Mouse (Mus musculus) frontal cortex, postnatal 25 days (tissue): ENCODE data around the gene S100a6.

ENCODE experiments used
- DNase-seq, 2 experiments: peaks; one replicate each; pipeline ENCODE4 v3.0.0; 2022; ENCODE audit warnings: low spot score in 2 of 2

The S100a6 gene

GRCm38 (mm10) chr3:90600458-90601195 is 12.1 kb upstream of the S100a6 start:
- DNase-seq, result no peak

- no peak for DNase-seq
Measured at GRCm38 (mm10) chr3:90601486-90602110, 11.1 kb upstream of the S100a6 start, which contains the start of gene Gm42674. Gm42674 (plus strand) TSS chr3:90601904.

GRCm38 (mm10) chr3:90603623-90604022 is 9.1 kb upstream of the S100a6 start, which contains the start of gene S100a4:
S100a4 (plus strand) TSS chr3:90603771.
- no peak for DNase-seq

- peak in 1 of 2 experiments; percentile 48 for DNase-seq
Measured at GRCm38 (mm10) chr3:90604416-90604815, 8.3 kb upstream of the S100a6 start.

DNA sequence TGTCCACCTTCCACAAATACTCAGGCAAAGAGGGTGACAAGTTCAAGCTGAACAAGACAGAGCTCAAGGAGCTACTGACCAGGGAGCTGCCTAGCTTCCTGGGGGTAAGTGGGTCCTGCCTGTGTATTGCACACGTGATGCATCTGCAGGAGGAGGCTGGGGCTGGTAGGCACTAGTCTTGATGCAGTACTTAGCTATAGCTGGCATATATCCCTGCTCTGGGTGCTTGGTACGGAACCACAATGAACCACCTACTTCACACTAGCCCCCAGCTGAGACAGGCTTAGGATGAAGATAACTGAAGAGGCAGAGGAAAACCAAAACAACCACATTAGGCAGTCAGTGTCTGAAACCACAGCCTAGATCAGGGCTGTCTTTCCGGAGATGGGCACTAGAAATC is 7.6 kb upstream of the S100a6 start:
- DNase-seq, result no peak

DNA sequence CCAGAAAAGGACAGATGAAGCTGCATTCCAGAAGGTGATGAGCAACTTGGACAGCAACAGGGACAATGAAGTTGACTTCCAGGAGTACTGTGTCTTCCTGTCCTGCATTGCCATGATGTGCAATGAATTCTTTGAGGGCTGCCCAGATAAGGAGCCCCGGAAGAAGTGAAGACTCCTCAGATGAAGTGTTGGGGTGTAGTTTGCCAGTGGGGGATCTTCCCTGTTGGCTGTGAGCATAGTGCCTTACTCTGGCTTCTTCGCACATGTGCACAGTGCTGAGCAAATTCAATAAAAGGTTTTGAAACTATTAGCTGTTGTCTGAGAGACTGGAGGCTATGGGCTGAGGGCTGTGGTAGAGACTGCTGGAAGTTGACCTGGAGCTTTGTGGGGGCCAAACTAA is 6.9 kb upstream of the S100a6 start:
- no peak for DNase-seq

- DNase-seq, result no peak
Measured at GRCm38 (mm10) chr3:90606185-90606584, 6.5 kb upstream of the S100a6 start.

DNA sequence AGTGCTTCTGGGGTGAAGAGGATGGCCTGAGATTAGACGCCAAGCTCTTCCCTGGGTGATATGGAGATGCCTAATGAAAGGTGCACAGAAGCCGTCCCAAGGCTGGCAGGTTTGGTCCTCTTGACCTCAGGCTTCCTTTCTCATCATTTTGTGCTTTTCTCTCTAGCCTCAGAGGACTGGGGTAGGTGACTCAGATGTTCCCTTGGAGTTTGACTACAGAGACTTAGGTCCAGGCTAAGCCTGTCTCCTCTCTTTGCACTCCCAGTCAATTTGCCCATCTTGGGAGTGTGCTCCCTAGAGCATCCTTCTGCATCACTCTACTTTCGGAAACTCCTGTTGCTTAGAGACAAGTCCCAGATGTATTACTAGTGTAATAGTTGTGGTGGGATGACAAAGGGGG is 5.3 kb upstream of the S100a6 start:
- no peak for DNase-seq

- DNase-seq, result no peak
Measured at GRCm38 (mm10) chr3:90608223-90608622, 4.5 kb upstream of the S100a6 start, which contains the start of gene S100a5. S100a5 (plus strand) TSS chr3:90608523.

- no peak for DNase-seq
Measured at GRCm38 (mm10) chr3:90609102-90609501, 3.6 kb upstream of the S100a6 start.

DNA sequence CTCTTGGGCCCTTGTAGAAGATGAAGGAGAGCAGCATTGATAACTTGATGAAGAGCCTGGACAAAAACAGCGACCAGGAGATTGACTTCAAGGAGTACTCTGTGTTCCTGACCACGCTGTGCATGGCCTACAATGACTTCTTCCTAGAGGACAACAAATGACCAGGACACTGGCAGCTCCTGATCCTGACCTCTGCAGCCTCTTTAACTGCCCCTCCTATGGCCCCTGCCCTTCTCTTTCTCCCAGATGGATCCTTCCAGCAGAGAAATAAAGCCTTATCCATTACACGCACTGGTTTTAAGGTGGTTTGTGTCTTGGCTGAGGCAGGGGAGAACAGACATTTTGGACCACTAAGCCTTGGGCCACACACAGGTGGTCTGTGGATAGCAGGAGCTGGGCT is 1.2 kb upstream of the S100a6 start:
- no peak for DNase-seq

DNA sequence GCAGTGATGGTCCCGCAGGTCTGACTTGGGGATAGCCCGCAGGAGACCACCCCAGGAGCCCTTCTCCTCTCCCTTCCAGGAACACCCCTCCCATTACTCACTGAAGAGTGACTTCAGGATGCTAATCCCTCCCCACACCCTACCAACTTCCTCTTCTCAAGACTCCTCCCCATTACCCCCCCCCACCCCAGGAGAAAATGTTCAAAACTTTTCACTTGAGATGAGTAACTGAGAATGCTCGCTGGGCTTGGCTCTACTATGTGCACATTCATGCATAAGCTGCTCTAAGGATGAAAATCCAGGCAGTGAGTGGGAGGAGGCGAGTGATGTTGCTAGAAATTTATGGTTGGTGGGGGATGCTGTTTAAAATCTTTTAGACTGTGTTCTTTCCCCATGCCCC is 621 bp upstream of the S100a6 start:
- no peak for DNase-seq

GRCm38 (mm10) chr3:90613461-90614147 is 922 bp downstream of the S100a6 start:
- no peak for DNase-seq

- no peak for DNase-seq
Measured at GRCm38 (mm10) chr3:90614148-90614530, 1.5 kb downstream of the S100a6 start.

GRCm38 (mm10) chr3:90614611-90615251 is 2.0 kb downstream of the S100a6 start:
- DNase-seq, result no peak

- DNase-seq, result peak; percentile 53 to 70
Measured at GRCm38 (mm10) chr3:90615415-90615814, 2.7 kb downstream of the S100a6 start.

GRCm38 (mm10) chr3:90615911-90616310 is 3.2 kb downstream of the S100a6 start:
- DNase-seq, result no peak

DNA sequence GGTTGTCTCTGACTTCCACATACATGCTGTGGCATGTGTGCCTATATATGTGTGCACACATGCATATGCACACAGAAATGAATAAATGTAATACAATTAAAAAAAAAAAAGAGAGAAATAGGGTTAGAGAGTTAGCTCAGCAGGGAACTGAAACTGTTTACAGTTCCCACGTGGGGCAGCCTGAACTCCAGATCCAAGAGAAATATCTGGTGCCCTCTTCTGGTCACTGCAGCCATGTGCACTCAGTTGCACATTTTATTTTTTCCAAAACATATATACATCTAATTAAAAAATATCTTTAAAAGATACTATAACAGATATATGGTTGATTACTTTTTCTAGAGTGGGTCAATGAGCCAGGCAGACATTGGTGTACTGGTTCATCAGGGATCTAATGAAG is 4.9 kb downstream of the S100a6 start:
- DNase-seq, result no peak

DNA sequence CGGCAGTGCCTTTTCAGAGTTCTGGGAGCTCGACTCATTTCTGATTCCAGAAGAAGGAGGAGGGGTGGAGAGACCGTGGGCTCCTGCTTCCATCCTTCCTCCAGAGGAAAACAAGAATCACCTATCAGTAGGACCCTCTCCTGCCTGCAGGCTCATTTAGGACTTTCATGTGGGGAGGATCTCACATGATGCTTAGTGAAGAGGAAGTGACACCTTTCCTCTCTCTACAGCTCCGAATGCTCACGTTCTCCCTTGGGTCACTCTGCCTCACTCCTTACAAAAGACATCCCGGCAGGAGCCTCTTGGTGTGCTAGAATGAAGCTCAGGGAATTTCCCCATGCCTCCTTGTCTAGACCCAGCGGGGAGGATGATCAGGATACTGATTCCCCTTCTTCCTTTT is 8.9 kb downstream of the S100a6 start:
- no peak for DNase-seq

GRCm38 (mm10) chr3:90623435-90624071 is 10.9 kb downstream of the S100a6 start:
- DNase-seq, result no peak

DNA sequence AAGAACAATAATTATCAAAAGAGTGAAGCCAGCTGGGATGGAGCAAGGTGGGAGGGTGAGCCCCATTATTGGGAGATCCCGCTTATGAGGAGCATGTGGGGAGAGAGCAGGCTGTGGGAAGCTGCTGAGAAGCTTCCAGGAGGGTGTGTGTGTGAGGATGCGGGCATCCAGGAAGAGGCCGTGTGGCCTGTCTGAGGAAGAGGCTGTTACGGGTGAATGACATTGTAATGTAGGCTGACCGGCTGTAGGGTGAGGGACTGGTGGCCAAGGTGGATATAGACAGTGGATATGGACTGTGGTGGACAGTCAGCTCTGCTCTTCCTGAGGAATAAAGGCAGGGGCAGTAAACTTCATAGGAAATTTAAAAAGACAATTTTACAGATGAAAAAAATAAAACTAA is 12.8 kb downstream of the S100a6 start:
- DNase-seq, result no peak
